Mouse (Mus musculus) left cerebral cortex, postnatal 4 days (tissue): ENCODE data around the gene Arl6ip4. TPM values are rescaled to one million over a fixed set of nuclear protein-coding genes. Genes with fewer than 3 reads are reported as not detected.

Source experiments
- DNase-seq: peaks from one replicate; pipeline ENCODE4 v3.0.0-alpha.2; 2022
- intact Hi-C: fragments of 180-260 bp; cut with DNase I; formaldehyde crosslinking; loops from one replicate; pipeline ENCODE4 v1.15.1; 2025
- total RNA-seq, 2 experiments: library from RNA; stranded (reverse); gene quantifications; 2 replicates each; pipeline ENCODE4 v1.2.3; 2021

Gene Arl6ip4
- total RNA-seq, result 10 to 100 TPM; 58.1 to 59.9 TPM

DNA sequence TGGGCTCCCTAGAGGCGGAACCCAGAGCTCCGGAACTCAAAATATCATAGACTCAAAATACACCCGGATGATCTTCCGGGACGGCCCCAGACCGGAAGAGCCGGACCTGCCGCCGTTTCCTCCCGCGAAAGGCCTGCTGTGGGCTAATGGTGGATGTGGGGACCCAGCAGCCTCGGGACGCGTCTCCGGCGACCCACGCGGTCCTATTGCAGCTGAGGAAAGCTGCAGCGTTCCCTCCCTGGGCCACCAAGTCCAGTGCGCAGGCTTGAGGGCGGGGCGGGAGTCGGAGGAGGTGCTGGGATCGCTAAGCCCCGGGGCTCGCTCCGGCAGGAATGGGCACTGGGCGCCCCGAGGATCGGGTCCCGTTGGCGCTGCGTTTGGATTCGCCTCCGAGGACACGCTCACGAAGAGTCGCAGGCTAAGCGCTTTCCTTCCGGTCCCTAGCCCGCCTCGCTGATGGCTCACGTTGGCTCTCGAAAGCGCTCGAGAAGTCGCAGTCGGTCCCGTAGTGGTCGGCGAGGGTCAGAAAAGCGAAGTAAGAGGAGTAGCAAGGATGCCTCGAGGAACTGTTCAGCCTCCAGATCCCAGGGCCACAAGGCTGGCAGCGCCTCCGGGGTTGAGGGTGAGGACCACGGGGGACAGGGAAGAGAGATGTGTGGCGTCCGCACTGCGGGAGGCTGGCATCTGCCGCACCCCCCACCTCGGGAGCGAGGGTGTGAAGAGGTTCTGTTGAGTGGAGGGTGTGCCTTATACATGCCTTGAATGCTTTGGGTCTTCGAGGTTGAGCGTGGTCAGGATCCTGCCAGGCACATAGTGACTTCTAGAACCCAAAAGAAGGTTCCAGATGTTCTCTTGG, at the start of gene Arl6ip4:
TSS of gene Arl6ip4 (plus strand) at position 100 of the 856 bp plus-strand sequence.
- DNase-seq, result peak; percentile 82
- intact Hi-C loops, result no loop called here

DNA sequence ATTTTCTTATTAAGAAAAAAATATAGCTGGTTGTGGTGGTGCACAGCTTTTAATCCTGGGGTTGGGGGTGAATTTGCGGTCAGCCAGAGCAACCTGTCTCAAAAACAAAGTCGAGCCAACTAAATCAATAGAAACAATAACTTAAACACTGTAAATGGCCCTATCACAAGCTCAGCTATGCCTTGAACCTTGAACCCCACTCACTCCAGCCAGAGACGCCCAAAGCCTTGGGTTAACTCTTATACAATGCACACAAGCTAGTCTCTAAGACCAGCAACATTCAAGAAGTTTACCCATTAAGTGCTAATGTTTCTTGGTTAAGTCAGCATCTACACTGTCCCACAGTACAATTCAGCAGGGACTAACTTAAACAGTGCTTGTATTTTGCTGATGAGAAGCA, 46.2 kb upstream of the Arl6ip4 start:
- DNase-seq, result no peak
- intact Hi-C loops, result no loop called here

- intact Hi-C loops, result no loop called here
- peak; percentile 56 for DNase-seq
Measured at GRCm38 (mm10) chr5:124073682-124074081, 42.2 kb upstream of the Arl6ip4 start.

DNA sequence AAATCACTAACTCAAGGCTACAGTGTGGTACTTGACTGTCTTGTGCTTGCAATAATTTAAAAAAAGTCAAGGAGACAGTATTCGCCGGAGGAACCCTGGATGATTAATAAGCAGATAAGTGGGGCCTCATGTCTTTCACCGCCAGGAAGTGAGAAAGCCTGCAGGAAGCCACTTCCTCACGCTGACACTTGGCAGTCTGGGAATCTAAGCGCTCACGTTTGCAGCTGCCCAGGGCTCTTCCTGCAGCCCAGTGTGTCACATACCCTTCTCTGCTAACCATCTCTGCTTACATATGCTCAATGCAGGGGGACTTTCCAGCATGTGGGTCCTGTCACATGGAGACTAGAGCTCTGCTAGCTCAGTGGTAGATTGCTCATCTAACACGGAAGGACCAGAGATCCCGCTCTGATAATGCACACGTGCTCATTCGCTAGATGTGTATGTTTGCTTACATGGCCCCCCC, 41.0 kb upstream of the Arl6ip4 start:
- DNase-seq, result no peak
- intact Hi-C loops, result no loop called here

- intact Hi-C loops, result no loop called here
- no peak for DNase-seq
Measured at GRCm38 (mm10) chr5:124075716-124076115, 40.2 kb upstream of the Arl6ip4 start.

DNA sequence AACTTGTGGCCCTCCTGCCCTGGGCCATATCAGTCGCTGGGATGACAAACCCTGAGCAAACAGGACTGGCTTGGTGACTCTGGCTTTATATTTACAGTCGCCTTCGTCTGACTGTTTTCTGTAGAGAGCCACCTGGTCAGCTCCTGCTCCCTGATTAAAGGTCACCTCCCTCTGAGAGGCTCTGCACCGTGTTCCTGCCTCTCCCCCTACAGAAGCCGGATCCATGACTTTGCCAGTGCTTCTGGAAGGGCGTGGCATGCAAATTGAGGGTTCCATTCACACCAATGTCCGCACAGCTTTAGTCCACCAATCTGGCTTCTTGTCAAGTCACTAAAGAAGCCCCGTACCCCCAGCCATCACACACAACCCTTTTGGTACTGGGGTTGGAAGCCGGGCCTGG, 39.3 kb upstream of the Arl6ip4 start:
- DNase-seq, result no peak
- intact Hi-C loops, result no loop called here

GRCm38 (mm10) chr5:124077241-124077640, 38.6 kb upstream of the Arl6ip4 start:
- intact Hi-C loops, result no loop called here
- DNase-seq, result no peak

DNA sequence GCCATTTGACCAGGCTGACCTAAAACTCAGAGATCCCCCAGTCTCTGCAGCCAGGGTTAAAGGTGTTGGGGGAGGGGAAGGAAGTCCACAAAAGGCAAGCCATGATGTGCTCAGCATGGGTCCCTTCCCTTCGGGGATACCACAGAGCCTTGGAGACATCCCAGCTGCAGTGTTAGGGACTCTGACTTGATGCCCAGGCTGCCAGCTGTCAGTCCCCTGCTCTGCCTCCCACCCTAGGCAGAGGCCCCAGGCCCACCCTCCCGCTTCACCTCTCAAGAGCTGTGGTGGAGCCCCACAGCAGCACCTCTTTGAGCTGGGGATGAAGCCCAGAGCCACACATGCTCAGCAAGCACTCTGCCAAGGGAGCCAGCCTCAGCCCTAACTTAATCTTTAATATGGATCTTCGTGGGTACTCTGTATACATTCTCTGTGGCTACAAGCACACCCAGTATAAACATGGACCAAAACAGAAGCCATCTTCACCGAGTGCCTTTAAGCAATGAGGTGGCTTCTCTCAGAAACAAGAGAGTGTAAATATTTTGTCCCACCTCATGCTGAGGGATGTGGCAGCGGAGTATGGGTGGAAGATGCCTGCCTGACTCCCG, 37.9 kb upstream of the Arl6ip4 start:
- intact Hi-C loops, result no loop called here
- DNase-seq, result peak; percentile 45

GRCm38 (mm10) chr5:124078794-124079416, 37.0 kb upstream of the Arl6ip4 start:
- intact Hi-C loops, result no loop called here
- DNase-seq, result peak; percentile 90

DNA sequence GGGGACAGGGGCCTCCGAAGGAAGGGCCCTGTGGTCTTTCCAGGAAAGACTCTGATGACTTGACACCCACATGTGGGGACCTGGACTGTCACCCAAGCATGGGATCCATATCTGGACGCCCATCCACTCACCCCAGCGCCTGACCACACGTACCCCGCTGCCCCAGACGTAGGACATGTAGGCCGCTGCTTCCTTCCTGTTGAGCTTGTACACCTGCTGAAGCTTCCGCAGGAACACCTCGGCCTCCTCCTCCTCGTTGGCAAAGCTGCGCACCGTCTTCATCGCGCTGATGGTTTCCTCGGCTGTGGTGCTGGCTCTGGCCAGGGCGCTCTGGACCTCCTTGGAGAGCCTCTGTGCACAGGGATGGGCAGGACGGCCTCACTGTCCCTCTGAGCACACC, 36.0 kb upstream of the Arl6ip4 start:
- no peak for DNase-seq
- intact Hi-C loops, result no loop called here

DNA sequence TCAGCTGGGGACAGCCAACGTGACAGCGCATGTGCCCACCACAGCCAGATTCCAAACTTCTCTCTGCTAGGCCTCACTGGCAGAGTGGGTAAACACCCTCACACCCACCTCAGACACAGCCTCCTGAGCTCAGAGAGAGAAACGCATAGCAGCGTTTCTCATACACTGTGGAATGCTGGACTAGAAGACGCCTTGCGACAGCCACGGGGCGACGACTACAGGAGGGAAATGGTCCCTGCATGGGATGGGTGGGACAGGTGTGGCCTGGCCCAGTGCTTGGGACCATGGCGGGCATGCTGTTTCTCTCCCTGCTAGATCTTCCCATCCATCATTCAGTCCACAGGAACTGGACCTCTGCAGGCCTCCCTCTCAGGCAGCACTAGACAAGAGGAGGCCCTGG, 33.4 kb upstream of the Arl6ip4 start:
- no peak for DNase-seq
- intact Hi-C loops, result no loop called here

- no peak for DNase-seq
- intact Hi-C loops, result no loop called here
Measured at GRCm38 (mm10) chr5:124082941-124083688, 32.8 kb upstream of the Arl6ip4 start.

- no peak for DNase-seq
- intact Hi-C loops, result loop anchor here (2.0 kb wide), 1 partner anchor 83 kb away; no protein-coding TSS in a partner anchor
Measured at GRCm38 (mm10) chr5:124083850-124084587, 31.9 kb upstream of the Arl6ip4 start.

DNA sequence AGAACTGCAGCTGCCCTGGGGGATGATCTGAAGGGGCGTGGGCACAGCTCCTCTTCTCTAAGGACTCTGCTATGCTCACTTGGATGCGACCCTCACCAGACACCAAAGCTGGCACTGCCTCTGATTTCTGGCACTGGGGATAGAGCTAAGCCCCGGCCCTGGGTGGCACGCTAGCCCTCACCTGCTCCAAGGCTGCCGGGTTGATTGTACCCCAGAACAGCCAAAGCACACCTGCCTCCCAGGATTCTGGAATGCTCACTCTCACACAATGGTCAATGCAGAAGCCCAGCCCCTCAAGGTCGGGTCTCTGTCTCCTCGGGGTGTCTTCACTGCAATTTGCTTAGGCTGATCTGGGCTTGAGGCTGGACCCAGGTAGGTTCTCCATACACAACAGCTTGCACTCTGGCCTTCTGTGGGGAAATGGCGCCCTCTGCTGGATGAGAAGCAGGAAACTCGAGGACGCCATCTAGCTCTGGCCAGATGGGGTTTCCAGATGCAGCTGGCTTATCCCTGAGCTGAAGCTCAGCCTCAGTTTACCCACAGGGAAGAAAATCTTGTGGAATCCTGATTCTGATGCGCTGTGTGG, 31.2 kb upstream of the Arl6ip4 start:
- intact Hi-C loops, result loop anchor here (1.0 to 2.0 kb wide), 2 partner anchors 84 to 137 kb away; no protein-coding TSS in a partner anchor
- peak; percentile 89 for DNase-seq

GRCm38 (mm10) chr5:124085513-124085912, 30.4 kb upstream of the Arl6ip4 start:
- intact Hi-C loops, result loop anchor here (1.0 to 2.0 kb wide), 2 partner anchors 85 to 138 kb away; no protein-coding TSS in a partner anchor
- DNase-seq, result no peak

GRCm38 (mm10) chr5:124086876-124087275, 29.0 kb upstream of the Arl6ip4 start:
- DNase-seq, result no peak
- intact Hi-C loops, result no loop called here

DNA sequence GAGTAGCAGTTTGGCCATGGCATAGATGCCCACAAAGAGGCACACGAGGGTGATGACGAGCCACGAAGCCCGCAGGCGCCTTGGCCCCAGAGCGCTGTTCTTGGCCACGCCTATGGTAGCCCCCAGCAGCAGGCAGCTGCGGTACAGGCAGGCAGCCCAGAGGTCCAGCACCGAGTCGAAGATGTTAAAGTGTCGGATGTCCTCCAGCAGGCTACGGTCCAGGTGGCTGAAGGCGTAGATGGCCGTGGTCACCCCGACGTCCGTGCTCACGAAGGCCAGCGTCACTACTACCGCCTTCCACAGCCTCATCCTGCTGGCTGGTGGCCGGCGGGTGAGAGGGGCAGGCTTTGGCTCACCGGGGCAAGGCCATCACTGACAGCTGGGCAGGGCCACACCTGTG, 26.0 kb upstream of the Arl6ip4 start:
- no peak for DNase-seq
- intact Hi-C loops, result no loop called here

DNA sequence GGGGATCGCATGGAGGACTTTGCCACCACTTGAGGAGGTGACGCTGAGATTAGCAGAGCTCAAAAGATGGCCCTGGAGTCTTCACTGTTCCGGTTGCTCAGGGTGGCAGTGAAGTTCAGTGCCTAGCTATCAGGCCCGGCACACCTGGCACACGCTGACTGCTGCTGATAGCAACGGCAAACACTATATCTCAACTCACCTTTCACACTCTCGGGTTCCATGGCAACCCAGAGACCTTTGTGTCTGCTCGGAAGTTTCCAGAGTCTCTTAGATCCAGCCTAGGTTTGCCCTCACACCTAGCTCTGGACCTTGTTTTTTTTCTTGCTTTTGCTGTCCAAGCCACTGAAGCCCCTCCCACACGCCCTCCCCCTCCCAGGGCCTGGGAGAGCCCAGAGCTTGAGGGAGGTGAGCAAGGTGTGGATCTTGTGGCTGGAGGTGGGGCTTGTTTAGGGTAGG, 23.9 kb upstream of the Arl6ip4 start:
- intact Hi-C loops, result no loop called here
- DNase-seq, result no peak

GRCm38 (mm10) chr5:124093120-124093794, 22.6 kb upstream of the Arl6ip4 start:
- intact Hi-C loops, result no loop called here
- peak; percentile 53 for DNase-seq
